Mouse (Mus musculus) gastrocnemius, postnatal 4 days (tissue): ENCODE results near the gene Ak7. TPM values are rescaled to one million over a fixed set of nuclear protein-coding genes. Genes with fewer than 3 reads are reported as not detected.

Experiments
- DNase-seq, 2 experiments: peaks; one replicate each; pipeline ENCODE4 v3.0.0; 2021 to 2022; ENCODE audit warnings: low spot score in 2 of 2, mixed read lengths in 2 of 2
- total RNA-seq, 2 experiments: library from RNA; stranded (reverse); gene quantifications; 2 replicates each; pipeline ENCODE4 v1.2.3; 2021

The Ak7 gene
- total RNA-seq, 2 experiments from 2014 or later = 0.13 TPM; not detected in 1

DNA sequence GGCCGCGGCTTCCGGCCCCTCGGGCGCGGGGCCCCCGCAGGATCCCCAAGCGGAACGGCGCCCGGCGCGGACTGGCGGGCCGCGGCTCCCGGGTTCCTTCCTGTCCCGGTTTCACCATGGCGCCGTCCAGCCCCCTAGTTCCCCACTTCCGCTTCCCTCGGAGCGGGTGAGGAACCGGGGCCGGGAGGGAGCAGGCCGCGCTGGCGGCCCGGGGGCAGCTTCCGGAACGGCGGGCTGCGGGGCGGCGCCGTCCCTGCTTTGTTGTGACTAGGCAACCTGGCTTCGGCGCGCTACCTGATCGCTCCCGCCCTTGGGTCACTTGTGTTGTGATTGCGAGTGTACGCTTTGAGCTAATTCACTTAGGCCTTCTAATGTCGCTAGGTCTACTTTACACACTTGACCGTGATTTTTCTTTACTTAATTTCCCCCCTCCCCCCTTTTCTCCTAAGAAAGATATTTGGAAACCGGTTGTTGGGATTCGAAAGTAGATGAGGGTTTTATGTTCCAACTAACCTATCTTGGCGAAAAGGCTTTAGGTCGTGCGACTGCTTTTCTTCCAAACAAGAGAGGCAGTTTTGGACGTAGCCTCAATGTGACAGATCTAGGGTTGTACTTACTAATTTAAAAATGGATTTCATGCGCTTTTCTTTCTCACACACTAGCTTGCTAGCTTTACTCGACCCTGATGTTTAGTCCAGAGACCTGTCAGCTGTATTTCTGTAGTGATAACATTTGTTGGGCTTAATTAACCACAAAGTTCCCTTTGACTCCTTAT, 79.4 kb downstream of the Ak7 start:
- peak; percentile 65 to 72 for DNase-seq

GRCm38 (mm10) chr12:105786113-105786512, 80.3 kb downstream of the Ak7 start:
- no peak for DNase-seq

DNA sequence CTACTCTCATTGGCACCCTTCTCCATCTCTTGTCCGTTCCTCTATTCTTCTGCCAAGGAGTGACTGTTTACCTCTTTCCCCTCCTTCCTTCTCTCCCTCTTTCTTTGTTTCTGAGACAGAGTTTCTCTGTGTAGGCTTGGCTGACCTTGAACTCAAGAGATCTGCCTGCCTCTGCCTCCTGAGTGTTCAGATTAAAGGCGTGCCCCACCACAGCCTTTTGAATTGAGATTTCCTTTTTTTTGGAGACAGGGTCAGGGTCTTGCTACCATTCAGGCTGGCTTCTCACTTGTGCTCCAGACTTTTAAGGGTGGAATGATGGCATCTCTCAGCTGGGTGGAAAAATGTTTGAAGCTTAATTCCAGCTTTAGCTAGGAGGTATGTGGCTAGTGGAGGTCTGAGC, 81.8 kb downstream of the Ak7 start:
- DNase-seq = no peak

DNA sequence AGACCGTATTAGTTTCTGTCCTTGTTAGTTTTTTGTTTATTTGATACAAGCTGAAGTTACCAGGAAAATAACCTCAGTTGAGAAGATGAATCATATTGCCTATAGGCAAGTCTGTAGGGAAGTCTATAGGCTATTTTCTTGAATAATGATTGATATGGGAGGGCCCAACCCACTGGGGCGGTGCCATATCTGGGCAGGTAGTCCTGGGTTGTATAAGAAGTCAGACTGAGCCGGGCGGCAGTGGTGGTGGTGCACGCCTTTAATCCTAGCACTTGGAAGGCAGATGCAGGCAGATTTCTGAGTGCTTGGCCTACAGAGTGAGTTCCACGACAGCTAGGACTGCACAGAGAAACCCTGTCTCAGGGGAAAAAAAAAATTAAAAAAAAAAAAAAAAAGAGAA, 84.1 kb downstream of the Ak7 start:
- no peak for DNase-seq

GRCm38 (mm10) chr12:105794896-105795295, 89.1 kb downstream of the Ak7 start:
- no peak for DNase-seq

DNA sequence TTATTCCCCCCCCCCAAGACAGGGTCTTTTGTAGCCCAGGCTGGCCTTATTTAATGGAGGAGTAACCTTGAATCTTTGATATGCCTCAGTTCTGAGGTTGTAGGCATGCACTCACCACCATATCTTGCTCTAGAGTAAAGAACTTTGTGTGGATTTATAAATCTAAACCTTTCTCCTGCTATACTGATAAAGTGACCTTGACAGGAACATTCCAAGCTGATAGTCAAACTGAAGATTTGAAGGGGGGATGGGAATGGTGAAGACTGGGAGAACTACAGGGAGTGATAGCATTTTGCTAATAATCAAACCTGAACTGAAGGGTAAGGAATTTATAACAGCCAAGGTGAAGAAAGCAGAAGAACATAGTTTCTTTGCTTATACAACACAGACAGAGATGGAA, 92.2 kb downstream of the Ak7 start:
- DNase-seq = no peak

GRCm38 (mm10) chr12:105805790-105806189, 100.0 kb downstream of the Ak7 start:
- no peak for DNase-seq

DNA sequence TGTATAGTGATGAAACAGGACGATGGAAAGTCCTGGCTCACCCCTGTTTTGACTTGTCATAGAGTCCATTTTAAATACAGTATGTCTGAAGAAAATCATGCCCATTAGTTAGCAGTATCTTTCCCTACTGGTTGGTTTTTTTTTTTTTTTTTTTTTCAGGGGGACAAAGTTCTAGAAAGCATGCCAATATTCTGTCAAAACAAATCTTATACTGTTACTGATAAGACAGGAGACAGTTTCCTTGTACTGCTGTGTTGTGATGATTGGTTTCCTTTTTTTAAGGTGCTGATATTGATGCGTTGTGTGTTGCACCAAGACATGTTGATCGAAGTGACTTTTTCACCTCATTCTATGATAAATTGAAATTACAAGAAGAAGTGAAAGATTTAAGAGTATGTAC, 100.4 kb downstream of the Ak7 start:
- no peak for DNase-seq

GRCm38 (mm10) chr12:105807416-105807815, 101.6 kb downstream of the Ak7 start:
- no peak for DNase-seq

GRCm38 (mm10) chr12:105808945-105809344, 103.2 kb downstream of the Ak7 start:
- no peak for DNase-seq

DNA sequence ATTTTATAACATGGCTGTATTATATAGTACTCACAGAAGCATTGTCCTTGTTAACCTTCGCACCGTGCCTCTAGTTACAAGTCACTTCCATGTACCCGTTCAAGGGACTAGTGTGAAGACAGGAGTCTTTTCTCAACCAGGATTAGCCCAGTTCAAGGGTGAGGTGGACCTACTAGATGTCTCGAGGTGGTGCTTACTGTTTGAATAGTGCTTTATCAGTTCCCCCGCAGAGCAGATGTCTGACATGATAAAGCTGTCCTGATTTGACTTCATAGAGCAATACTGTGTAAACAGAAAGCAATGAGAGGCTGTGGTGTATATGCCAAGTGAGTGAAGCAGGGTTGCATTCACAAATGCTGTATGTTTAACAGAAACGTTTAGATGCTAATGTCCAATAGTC, 104.8 kb downstream of the Ak7 start:
- DNase-seq = no peak

GRCm38 (mm10) chr12:105813957-105814356, 108.2 kb downstream of the Ak7 start:
- no peak for DNase-seq

DNA sequence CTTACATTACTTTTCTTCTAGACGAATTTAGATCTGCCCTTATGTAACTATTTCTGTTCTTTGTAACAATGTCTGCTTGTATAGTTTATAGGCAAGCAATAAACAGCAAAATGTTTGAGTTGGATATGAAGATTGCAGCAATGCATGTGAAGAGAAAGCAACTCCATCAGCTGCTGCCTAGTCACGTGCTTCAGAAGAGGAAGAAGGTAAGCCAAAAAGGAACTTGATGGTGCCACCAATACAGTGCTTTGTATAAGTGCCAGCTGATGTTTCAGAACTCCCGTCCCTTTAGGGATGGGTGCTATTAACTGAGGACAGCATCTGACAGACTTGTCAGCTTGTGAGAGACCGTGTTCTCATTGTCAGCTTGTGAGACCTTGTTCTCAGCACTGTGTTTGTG, 117.7 kb downstream of the Ak7 start:
- DNase-seq = no peak

DNA sequence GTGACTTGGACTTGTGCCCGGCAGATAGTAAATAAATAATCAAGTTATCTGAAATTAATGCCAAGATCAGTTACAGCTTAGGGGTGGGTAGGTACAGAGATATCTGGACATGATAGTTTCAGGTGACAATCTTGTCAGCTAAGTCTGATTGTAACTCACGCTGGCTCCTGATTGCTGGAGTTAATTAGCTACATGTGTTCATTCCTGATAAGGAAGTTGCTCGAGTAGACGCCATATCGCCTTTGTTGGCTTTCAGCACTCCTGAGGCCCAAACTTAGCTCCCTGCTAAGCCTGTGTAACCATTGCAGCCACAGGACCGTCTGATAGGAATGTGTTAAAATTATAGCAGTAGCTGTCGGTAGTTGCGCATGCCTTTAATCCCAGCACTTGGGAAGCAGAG, 119.0 kb downstream of the Ak7 start:
- DNase-seq = no peak

GRCm38 (mm10) chr12:105825266-105825665, 119.5 kb downstream of the Ak7 start:
- no peak for DNase-seq

Other genes starting within 250 kb of the Ak7 start
- 1 to 10 TPM; 2.3 to 2.5 TPM for gene Bdkrb2, start 142.8 kb upstream of the Ak7 start, total RNA-seq
- under 1 TPM in 1 of 2 experiments, not detected in 1; 0.20 TPM for gene Bdkrb1, start 102.9 kb upstream of the Ak7 start, total RNA-seq
- gene Gskip, start 21.1 kb upstream of the Ak7 start, total RNA-seq = 10 to 100 TPM in 1 of 2 experiments, 1 to 10 TPM in 1; 9.1 to 10.3 TPM
- gene Atg2b, start 20.8 kb upstream of the Ak7 start, total RNA-seq = 10 to 100 TPM; 18.7 to 21.9 TPM
- gene Papola, start 78.7 kb downstream of the Ak7 start, total RNA-seq = 100 to 1,000 TPM; 135 to 137 TPM